Mouse (Mus musculus): Measurements from ENCODE around the gene Serpinb9c. TPM values are rescaled to one million over a fixed set of nuclear protein-coding genes. Genes with fewer than 3 reads are reported as not detected.
A peak's percentile ranks its signal among the peaks of the same experiment; 100 is the strongest.

The Serpinb9c gene
- not detected in 2 replicates for total RNA-seq (2012; rRNA removed)
- total RNA-seq (2014; rRNA removed), result not detected in 2 replicates
- not detected in 2 replicates for polyA plus RNA-seq (2012; ENCODE audit: insufficient read length, low read depth)

- Histone ChIP-seq H3K9me3 (replicated peaks; ENCODE audit: low read length) (no peaks in the 10 kb centered on the region), H3K36me3 (replicated peaks in 1 of 2; ENCODE audit: control insufficient read depth in 1 of 2, insufficient read depth in 1 of 2, low read length in 1 of 2) (no peaks in the 10 kb centered on the region), H3K27me3 (replicated peaks) (no peaks in the 10 kb centered on the region), H3K4me3 (replicated peaks in 1 of 3; ENCODE audit: low read depth in 2 of 3, low read length in 2 of 3, poor library complexity in 1 of 3) (no peak within 1 kb of the TSS), H3K4me1 (ENCODE audit: control insufficient read depth in 1 of 2, insufficient read depth in 2 of 2) (no peaks in the 10 kb centered on the region), H3K4me2 (ENCODE audit: insufficient read depth, low read depth, poor library complexity, severe bottlenecking) (no peak within 1 kb of the TSS), H3K9ac (ENCODE audit: insufficient read depth, low read depth) (no peak within 1 kb of the TSS), H3K27ac (ENCODE audit: insufficient read depth, low read depth) (no peak within 1 kb of the TSS), H3K79me2 (replicated peaks; ENCODE audit: control insufficient read depth, extremely low read depth, insufficient read depth, poor library complexity, severe bottlenecking) (no peaks in the 10 kb centered on the region)
- in situ Hi-C loops (cut with MboI; ENCODE audit: low pct_ligation_motif_present, low pct_unique_long_range_greater_than_20kb, low sequenced_read_pairs), result no loop called here
- DNase-seq (ENCODE audit: extremely low read depth), result no peak
- dilution Hi-C loops (cut with MboI; ENCODE audit: extremely low pct_ligation_motif_present, extremely low pct_unique_long_range_greater_than_20kb, low sequenced_read_pairs), result no loop called here
- no peak for TF ChIP-seq CHD2 (IDR thresholded peaks at IDR 0.05; ENCODE audit: low read length)
- no peak for TF ChIP-seq GABPA (IDR thresholded peaks at IDR 0.05; ENCODE audit: insufficient replicate concordance, low read depth, low read length)
- no peak for TF ChIP-seq NRF1 (IDR thresholded peaks at IDR 0.05; ENCODE audit: low read depth, low read length)
- TF ChIP-seq ZKSCAN1 (IDR thresholded peaks at IDR 0.05; ENCODE audit: borderline replicate concordance, low read depth, low read length), result no peak
- no peak for TF ChIP-seq JUND (conservative IDR thresholded peaks at IDR 0.05; ENCODE audit: low read depth, low read length)
- no peak for TF ChIP-seq CHD1 (IDR thresholded peaks at IDR 0.05; ENCODE audit: low read depth, low read length)
- TF ChIP-seq UBTF (IDR thresholded peaks at IDR 0.05; ENCODE audit: low read depth, low read length), result no peak
- no peak for TF ChIP-seq MYC (IDR thresholded peaks at IDR 0.05; ENCODE audit: low read depth, low read length)
- no peak for TF ChIP-seq IRF4 (IDR thresholded peaks at IDR 0.05; ENCODE audit: low read depth, low read length)
- TF ChIP-seq USF1 (IDR thresholded peaks at IDR 0.05; ENCODE audit: low read depth, low read length), result no peak
- TF ChIP-seq MAZ (IDR thresholded peaks at IDR 0.05; ENCODE audit: low read depth, low read length), result no peak
- TF ChIP-seq POLR2AphosphoS2 (IDR thresholded peaks at IDR 0.05; ENCODE audit: low read depth, low read length), result no peak
- TF ChIP-seq E2F4 (IDR thresholded peaks at IDR 0.05; ENCODE audit: insufficient replicate concordance, low read depth, low read length), result no peak
- TF ChIP-seq MAFK (IDR thresholded peaks at IDR 0.05; ENCODE audit: insufficient replicate concordance, low read length), result no peak
- TF ChIP-seq PAX5 (IDR thresholded peaks at IDR 0.05; ENCODE audit: low read length), result no peak
- no peak for TF ChIP-seq ZNF384 (IDR thresholded peaks at IDR 0.05; ENCODE audit: low read depth, low read length)
- no peak for TF ChIP-seq ETS1 (conservative IDR thresholded peaks at IDR 0.05; ENCODE audit: low read depth, low read length)
- TF ChIP-seq MEF2A (IDR thresholded peaks at IDR 0.05; ENCODE audit: borderline replicate concordance, low read depth, low read length), result no peak
- no peak for TF ChIP-seq RCOR1 (conservative IDR thresholded peaks at IDR 0.05; ENCODE audit: low read depth, low read length)
- TF ChIP-seq RAD21 (IDR thresholded peaks at IDR 0.05; ENCODE audit: low read depth, low read length), result no peak
Measured at GRCm38 (mm10) chr13:33159642-33160041, at the start of gene Serpinb9c. Gene Serpinb9c (minus strand): TSS chr13:33159742.

- H3K79me2 ChIP-seq (replicated peaks; ENCODE audit: control insufficient read depth, extremely low read depth, insufficient read depth, poor library complexity, severe bottlenecking), result no peaks in the 10 kb centered on the region
- H3K27ac ChIP-seq (ENCODE audit: insufficient read depth, low read depth), result no peak overlapping the region
- no peaks in the 10 kb centered on the region for H3K4me1 ChIP-seq (ENCODE audit: control insufficient read depth in 1 of 2, insufficient read depth in 2 of 2)
- H3K9me3 ChIP-seq (replicated peaks; ENCODE audit: low read length), result no peaks in the 10 kb centered on the region
- dilution Hi-C loops (cut with MboI; ENCODE audit: extremely low pct_ligation_motif_present, extremely low pct_unique_long_range_greater_than_20kb, low sequenced_read_pairs) (no loop called here), in situ Hi-C loops (cut with MboI; ENCODE audit: low pct_ligation_motif_present, low pct_unique_long_range_greater_than_20kb, low sequenced_read_pairs) (no loop called here)
- no peak overlapping the region for H3K9ac ChIP-seq (ENCODE audit: insufficient read depth, low read depth)
- no peaks in the 10 kb centered on the region for H3K27me3 ChIP-seq (replicated peaks)
- H3K4me3 ChIP-seq (replicated peaks in 1 of 3; ENCODE audit: low read depth in 2 of 3, low read length in 2 of 3, poor library complexity in 1 of 3), result no peak overlapping the region
- DNase-seq (ENCODE audit: extremely low read depth), result peak; percentile 42
- no peaks in the 10 kb centered on the region for H3K36me3 ChIP-seq (replicated peaks in 1 of 2; ENCODE audit: control insufficient read depth in 1 of 2, insufficient read depth in 1 of 2, low read length in 1 of 2)
- H3K4me2 ChIP-seq (ENCODE audit: insufficient read depth, low read depth, poor library complexity, severe bottlenecking), result no peak overlapping the region
- no peak for TF ChIP-seq MXI1 (IDR thresholded peaks at IDR 0.05; ENCODE audit: low read depth, low read length)
- no peak for TF ChIP-seq CHD2 (IDR thresholded peaks at IDR 0.05; ENCODE audit: low read length)
- no peak for TF ChIP-seq KAT2A (IDR thresholded peaks at IDR 0.05; ENCODE audit: insufficient replicate concordance, low read length)
- no peak for TF ChIP-seq ZNF384 (IDR thresholded peaks at IDR 0.05; ENCODE audit: low read depth, low read length)
- TF ChIP-seq IRF4 (IDR thresholded peaks at IDR 0.05; ENCODE audit: low read depth, low read length), result no peak
- no peak for TF ChIP-seq BHLHE40 (IDR thresholded peaks at IDR 0.05; ENCODE audit: low read depth, low read length)
- no peak for TF ChIP-seq POLR2AphosphoS2 (IDR thresholded peaks at IDR 0.05; ENCODE audit: low read depth, low read length)
- peak; percentile 67 for TF ChIP-seq SMC3 (IDR thresholded peaks at IDR 0.05; ENCODE audit: low read depth, low read length)
- no peak for TF ChIP-seq USF2 (conservative IDR thresholded peaks at IDR 0.05; ENCODE audit: low read depth, low read length)
- TF ChIP-seq ETS1 (conservative IDR thresholded peaks at IDR 0.05; ENCODE audit: low read depth, low read length), result no peak
- no peak for TF ChIP-seq ELF1 (IDR thresholded peaks at IDR 0.05; ENCODE audit: low read depth, low read length)
- TF ChIP-seq CTCF (conservative IDR thresholded peaks at IDR 0.05 in 1 of 2, IDR thresholded peaks at IDR 0.05 in 1 of 2; ENCODE audit: low read depth in 2 of 2, low read length in 2 of 2), result peak; percentile 22 to 64; a peak in 3 of 4 replicates
- peak; percentile 49 for TF ChIP-seq RAD21 (IDR thresholded peaks at IDR 0.05; ENCODE audit: low read depth, low read length)
- TF ChIP-seq ZKSCAN1 (IDR thresholded peaks at IDR 0.05; ENCODE audit: borderline replicate concordance, low read depth, low read length), result no peak
- TF ChIP-seq MAX (IDR thresholded peaks at IDR 0.05; ENCODE audit: low read length), result no peak
- TF ChIP-seq MYC (IDR thresholded peaks at IDR 0.05; ENCODE audit: low read depth, low read length), result no peak
- no peak for TF ChIP-seq MAZ (IDR thresholded peaks at IDR 0.05; ENCODE audit: low read depth, low read length)
- no peak for TF ChIP-seq PAX5 (IDR thresholded peaks at IDR 0.05; ENCODE audit: low read length)
- no peak for TF ChIP-seq HCFC1 (IDR thresholded peaks at IDR 0.05; ENCODE audit: low read depth, low read length)
- TF ChIP-seq E2F4 (IDR thresholded peaks at IDR 0.05; ENCODE audit: insufficient replicate concordance, low read depth, low read length), result no peak
- no peak for TF ChIP-seq RCOR1 (conservative IDR thresholded peaks at IDR 0.05; ENCODE audit: low read depth, low read length)
- no peak for TF ChIP-seq CHD1 (IDR thresholded peaks at IDR 0.05; ENCODE audit: low read depth, low read length)
- TF ChIP-seq JUN (IDR thresholded peaks at IDR 0.05; ENCODE audit: insufficient read depth, low read depth, low read length), result no peak
- TF ChIP-seq GABPA (IDR thresholded peaks at IDR 0.05; ENCODE audit: insufficient replicate concordance, low read depth, low read length), result no peak
Measured at GRCm38 (mm10) chr13:33199740-33200139, 40.2 kb upstream of the Serpinb9c start.
